Mouse (Mus musculus) forebrain, embryonic 14.5 days (tissue): ENCODE results near the gene Vma21-ps. TPM values are rescaled to one million over a fixed set of nuclear protein-coding genes. Genes with fewer than 3 reads are reported as not detected.
"Not testable (repeated sequence)": the region's sequence is repeated elsewhere in the genome, so short reads cannot be mapped to it uniquely, and the experiment has no call there.

ENCODE experiments used
- ATAC-seq: fragments of 200-750 bp; cut with Nextera tagmentation; 2 replicates; pipeline ENCODE4 v1.8.0; 2017; ENCODE audit warnings: mild to moderate bottlenecking, moderate library complexity
- DNase-seq: peaks from one replicate; pipeline ENCODE4 v3.0.0-alpha.2; 2015; ENCODE audit warnings: low spot score
- H3K27ac ChIP-seq: fragments of 300-500 bp; sonication (generic); 2 replicates; pipeline ENCODE4 v1.5.1; 2014; ENCODE audit warnings: low read depth, mild to moderate bottlenecking, control low read depth, low read length, moderate library complexity
- H3K27me3 ChIP-seq: fragments of 300-500 bp; sonication (generic); replicated peaks from 2 replicates; pipeline ENCODE4 v1.6.1; 2014; ENCODE audit warnings: low read length, control low read depth, mixed read lengths; ENCODE audit not compliant: control insufficient read depth, insufficient read depth
- H3K36me3 ChIP-seq: fragments of 300-500 bp; sonication (generic); 2 replicates; pipeline ENCODE4 v1.6.1; 2014; ENCODE audit warnings: low read length, control low read depth; ENCODE audit not compliant: control insufficient read depth, insufficient read depth
- H3K4me1 ChIP-seq: fragments of 300-500 bp; sonication (generic); 2 replicates; pipeline ENCODE4 v1.6.1; 2014; ENCODE audit warnings: antibody characterized with exemption, low read length, control low read depth; ENCODE audit not compliant: control insufficient read depth, insufficient read depth
- H3K4me2 ChIP-seq: fragments of 300-500 bp; sonication (generic); 2 replicates; pipeline ENCODE4 v1.6.1; 2014; ENCODE audit warnings: mild to moderate bottlenecking, control low read depth, low read length
- H3K4me3 ChIP-seq: fragments of 300-500 bp; sonication (generic); 2 replicates; pipeline ENCODE4 v1.5.1; 2014; ENCODE audit warnings: low read depth, low read length, control low read depth
- H3K9ac ChIP-seq: fragments of 300-500 bp; sonication (generic); 2 replicates; pipeline ENCODE4 v1.6.1; 2014; ENCODE audit warnings: mild to moderate bottlenecking, low read length, control low read depth, moderate library complexity
- H3K9me3 ChIP-seq: fragments of 300-500 bp; sonication (generic); replicated peaks from 2 replicates; pipeline ENCODE4 v1.6.1; 2016; ENCODE audit warnings: low read length, control low read depth, mixed read lengths; ENCODE audit not compliant: control insufficient read depth
- WGBS: fragments of 180-500 bp; shearing (Covaris S2); extraction: QIAGEN DNeasy Blood & Tissue Kit; methylation state at CpG from one replicate; pipeline ENCODE4 v1.1.7; 2014; 5-methylcytosine and 5-hydroxymethylcytosine counted together
- polyA plus RNA-seq: library from polyadenylated mRNA; unstranded; fragments of >200 nt; fragmentation: Nextera tagmentation; extraction: Ambion mirVana; gene quantifications from 2 replicates; pipeline ENCODE4 v1.2.1, GENCODE M21; 2014

Gene Vma21-ps
- not detected in 2 replicates for polyA plus RNA-seq

DNA sequence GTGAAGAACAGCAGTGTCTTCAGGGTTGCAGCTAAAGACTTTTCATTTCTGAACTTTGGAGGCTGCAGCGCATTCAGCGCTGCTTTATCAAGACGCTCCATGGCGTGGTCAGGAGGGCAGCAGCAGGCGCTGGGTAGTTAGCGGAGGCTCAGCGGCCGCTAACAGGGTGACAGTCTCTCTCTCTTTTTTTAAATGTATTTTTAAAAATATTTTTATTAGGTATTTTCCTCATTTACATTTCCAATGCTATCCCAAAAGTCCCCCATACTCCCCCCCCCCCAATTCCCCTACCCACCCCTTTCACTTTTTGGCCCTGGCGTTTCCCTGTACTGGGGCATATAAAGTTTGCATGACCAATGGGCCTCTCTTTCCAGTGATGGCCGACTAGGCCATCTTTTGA lies at the start of gene Vma21-ps:
Gene Vma21-ps (minus strand): TSS at position 101 of the 400 bp plus-strand sequence.
- H3K4me1 ChIP-seq, H3K9ac ChIP-seq, H3K4me3 ChIP-seq, DNase-seq, H3K27me3 ChIP-seq, H3K27ac ChIP-seq, H3K9me3 ChIP-seq, ATAC-seq, H3K36me3 ChIP-seq, H3K4me2 ChIP-seq: not testable (repeated sequence)
- WGBS: 91% methylated on average over 10 of the region's 10 CpGs

- Histone ChIP-seq H3K4me1 (no peaks in the 10 kb centered on the region), H3K4me3 (no peak overlapping the region), H3K27ac (no peak overlapping the region), H3K4me2 (no peak overlapping the region), H3K9me3 (no peaks in the 10 kb centered on the region), H3K9ac (no peak overlapping the region), H3K27me3 (no peaks in the 10 kb centered on the region), H3K36me3 (no peaks in the 10 kb centered on the region)
- DNase-seq (no peak), ATAC-seq (no peak)
- 78% methylated on average over 3 of the region's 3 CpGs for WGBS
Observed at GRCm38 (mm10) chr4:52543001-52543400, 46.0 kb upstream of the Vma21-ps start.

DNA sequence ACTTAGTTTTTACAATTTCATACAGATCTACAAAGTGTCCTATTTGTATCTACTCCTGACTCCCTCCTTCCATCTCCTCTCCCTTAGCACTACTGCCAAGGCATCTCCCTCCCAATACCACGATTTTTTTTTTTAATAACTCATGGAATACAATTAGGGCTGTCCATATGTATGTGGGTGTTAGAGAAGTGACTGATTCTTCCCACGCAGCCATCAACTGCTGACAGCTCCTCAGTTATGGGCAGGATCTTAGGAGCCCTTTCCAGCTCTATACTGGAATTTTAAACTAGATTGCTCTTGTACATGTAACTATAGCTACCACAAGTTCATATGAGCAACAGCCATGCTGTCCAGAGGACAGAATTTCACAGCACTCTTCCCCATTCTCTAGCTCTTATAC lies 33.6 kb upstream of the Vma21-ps start:
- Histone ChIP-seq H3K9ac (no peak overlapping the region), H3K9me3 (no peaks in the 10 kb centered on the region), H3K4me3 (no peak overlapping the region), H3K4me1 (no peaks in the 10 kb centered on the region), H3K27me3 (no peaks in the 10 kb centered on the region), H3K4me2 (no peak overlapping the region), H3K27ac (no peak overlapping the region), H3K36me3 (no peaks in the 10 kb centered on the region)
- DNase-seq (no peak), ATAC-seq (no peak)
- whole genome bisulfite sequencing: 77% methylated on average over 2 of the region's 2 CpGs

DNA sequence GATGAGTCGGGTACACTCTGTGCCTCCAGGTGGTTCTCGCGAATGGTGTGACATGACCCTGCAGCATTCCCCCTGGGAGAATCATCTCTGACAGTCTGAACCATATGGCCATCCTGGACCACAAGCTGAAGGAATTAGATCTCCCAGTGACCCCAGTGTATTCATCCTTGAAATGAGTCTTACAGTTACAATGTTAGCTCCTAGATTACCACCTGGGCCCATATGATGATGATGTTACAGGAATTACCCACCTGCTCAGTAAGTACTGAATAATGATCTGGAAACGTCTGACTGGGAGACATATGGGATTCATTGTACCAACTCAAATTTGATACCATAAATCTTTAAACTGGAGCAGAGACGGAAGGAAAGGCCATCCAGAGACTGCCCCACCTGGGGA lies 29.4 kb upstream of the Vma21-ps start:
- Histone ChIP-seq H3K9me3 (no peaks in the 10 kb centered on the region), H3K27ac (no peak overlapping the region), H3K9ac (no peak overlapping the region), H3K4me3 (no peak overlapping the region), H3K36me3 (no peaks in the 10 kb centered on the region), H3K27me3 (no peaks in the 10 kb centered on the region), H3K4me1 (no peaks in the 10 kb centered on the region), H3K4me2 (no peak overlapping the region)
- 82% methylated on average over 5 of the region's 5 CpGs for WGBS
- ATAC-seq (no peak), DNase-seq (no peak)

DNA sequence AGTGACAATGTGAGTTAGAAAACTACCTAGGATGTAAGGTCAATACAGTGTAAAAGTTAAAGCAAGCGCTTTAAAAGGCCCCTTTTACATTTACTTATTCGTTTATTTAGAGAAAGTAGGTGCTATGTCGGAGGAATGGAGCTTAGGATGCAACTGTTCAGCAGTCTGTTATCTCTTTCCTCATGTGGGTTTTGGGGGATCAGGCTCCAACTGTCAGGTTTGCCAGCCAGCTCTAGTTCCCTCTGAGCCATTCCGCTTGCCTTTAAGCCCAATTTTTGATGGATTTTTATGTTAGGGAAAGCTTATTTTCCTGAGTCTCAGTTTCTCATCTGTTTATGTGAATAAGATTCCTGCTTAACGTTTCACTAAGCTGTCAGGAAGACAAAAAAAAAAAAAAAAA lies 22.3 kb upstream of the Vma21-ps start:
- H3K4me3 ChIP-seq: no peak overlapping the region
- H3K36me3 ChIP-seq: no peaks in the 10 kb centered on the region
- WGBS: 88% methylated on average over 5 of the region's 5 CpGs
- H3K4me2 ChIP-seq: no peak overlapping the region
- H3K27ac ChIP-seq: no peak overlapping the region
- H3K4me1 ChIP-seq: peaks cover 2% of the 10 kb centered on the region; the same call in 1 of the 2 replicates
- no peak overlapping the region for H3K9ac ChIP-seq
- DNase-seq (peak; percentile 27), ATAC-seq (no peak)
- H3K27me3 ChIP-seq: no peaks in the 10 kb centered on the region
- no peaks in the 10 kb centered on the region for H3K9me3 ChIP-seq

GRCm38 (mm10) chr4:52517580-52517979 lies 20.5 kb upstream of the Vma21-ps start:
- ATAC-seq (no peak), DNase-seq (no peak)
- no peaks in the 10 kb centered on the region for H3K9me3 ChIP-seq
- no peak overlapping the region for H3K4me2 ChIP-seq
- no peak overlapping the region for H3K4me3 ChIP-seq
- H3K4me1 ChIP-seq: peaks cover 2% of the 10 kb centered on the region; the same call in 1 of the 2 replicates
- H3K36me3 ChIP-seq: no peaks in the 10 kb centered on the region
- no peak overlapping the region for H3K27ac ChIP-seq
- H3K9ac ChIP-seq: no peak overlapping the region
- no peaks in the 10 kb centered on the region for H3K27me3 ChIP-seq
- 2% methylated on average over 4 of the region's 4 CpGs for WGBS

DNA sequence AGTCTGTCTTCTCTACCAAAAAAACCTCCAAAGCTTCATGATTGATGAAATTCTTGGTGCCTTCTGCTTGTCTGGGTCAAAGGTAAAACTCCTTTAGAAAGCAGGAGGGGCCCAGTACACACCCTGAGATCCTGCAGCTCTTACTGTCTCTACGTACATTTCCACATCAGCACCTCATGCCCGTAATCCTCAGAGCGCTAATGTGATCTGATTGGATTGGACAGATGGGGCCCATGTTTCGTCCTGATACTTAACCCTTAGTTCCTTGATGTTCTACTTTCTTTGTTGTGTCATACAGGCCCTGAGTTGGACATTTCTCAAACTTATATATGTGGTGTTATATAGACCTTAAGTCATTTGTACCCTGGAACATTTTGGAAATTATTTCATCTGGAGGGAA lies 9.6 kb downstream of the Vma21-ps start:
- no peak overlapping the region for H3K9ac ChIP-seq
- DNase-seq: no peak
- no peak overlapping the region for H3K27ac ChIP-seq
- WGBS: 91% methylated on average over 4 of the region's 4 CpGs
- H3K4me2 ChIP-seq: no peak overlapping the region
- no peaks in the 10 kb centered on the region for H3K9me3 ChIP-seq
- no peak for ATAC-seq
- H3K27me3 ChIP-seq: no peaks in the 10 kb centered on the region
- H3K4me3 ChIP-seq: no peak overlapping the region
- H3K36me3 ChIP-seq: peaks cover 7% of the 10 kb centered on the region; the same call in 1 of the 2 replicates
- H3K4me1 ChIP-seq: no peaks in the 10 kb centered on the region

GRCm38 (mm10) chr4:52473431-52473830 lies 23.6 kb downstream of the Vma21-ps start:
- no peak for DNase-seq
- H3K36me3 ChIP-seq: peaks cover 52% of the 10 kb centered on the region
- no peak for ATAC-seq
- no peak overlapping the region for H3K9ac ChIP-seq
- no peak overlapping the region for H3K4me2 ChIP-seq
- 94% methylated on average over 3 of the region's 3 CpGs for WGBS
- no peak overlapping the region for H3K4me3 ChIP-seq
- H3K27ac ChIP-seq: no peak overlapping the region
- H3K9me3 ChIP-seq: no peaks in the 10 kb centered on the region
- H3K27me3 ChIP-seq: no peaks in the 10 kb centered on the region
- no peaks in the 10 kb centered on the region for H3K4me1 ChIP-seq

GRCm38 (mm10) chr4:52461321-52461720 lies 35.7 kb downstream of the Vma21-ps start:
- Histone ChIP-seq H3K27me3 (no peaks in the 10 kb centered on the region), H3K4me2 (no peak overlapping the region), H3K4me3 (no peak overlapping the region), H3K4me1 (no peaks in the 10 kb centered on the region), H3K9me3 (0 out of 2 replicates have a peak, but pooled peaks cover 4% of the 10 kb centered on the region), H3K27ac (no peak overlapping the region), H3K9ac (no peak overlapping the region), H3K36me3 (peaks cover 32% of the 10 kb centered on the region)
- 91% methylated on average over 5 of the region's 5 CpGs for WGBS
- ATAC-seq (no peak), DNase-seq (no peak)
